10 mouse cellular contexts compared by ENCODE assay signal in the genomic region with DNA sequence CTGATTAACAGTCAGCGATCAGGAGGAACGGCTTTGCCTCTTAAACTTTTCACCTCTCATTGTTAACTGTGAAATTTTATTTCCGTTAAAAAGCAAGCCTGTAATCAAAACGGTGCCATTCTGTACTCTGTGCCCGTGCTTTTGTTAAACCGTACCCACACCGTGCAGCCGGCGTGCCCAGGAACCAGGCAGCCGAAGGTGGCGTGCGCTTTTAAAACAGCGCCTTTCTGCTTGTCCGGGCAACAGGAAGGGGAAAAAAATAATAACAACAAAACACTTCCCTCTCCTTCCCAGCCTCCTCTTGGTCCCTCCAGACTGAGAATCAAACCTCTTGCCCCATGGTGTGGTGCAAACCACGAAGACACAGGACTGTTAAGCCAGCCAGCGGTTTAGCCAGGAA.
DNase-seq lines count a peak whose midpoint lies in the region; ATAC-seq lines count a peak whose summit lies in the region.
"Had no signal": no experiment of that assay in that cellular context is flagged by ENCODE, and none has a peak within 500 bp of the region (broad histone marks: within the 10 kb centered on the region; RNA-seq: fewer than 3 reads in every experiment).

No protein-coding gene starts in this region.

- no peak overlapping the region for H3K9ac ChIP-seq in kidney, embryonic 15.5 days
- no peak overlapping the region; the same call in 1 of the 2 replicates for H3K9ac ChIP-seq in forebrain, embryonic 11.5 days (ENCODE audit: low read length)
- H3K9ac ChIP-seq in hindbrain, embryonic 14.5 days = no peak overlapping the region
- H3K9ac ChIP-seq in midbrain, embryonic 14.5 days (replicated peaks; ENCODE audit: low read length) = no peak overlapping the region
- H3K9ac ChIP-seq: liver, embryonic 14.5 days had no signal

- peak overlapping the region; percentile 31 for H3K4me2 ChIP-seq in kidney, embryonic 15.5 days
- peak overlapping the region; percentile 55 for H3K4me2 ChIP-seq in forebrain, embryonic 11.5 days (ENCODE audit: low read depth, low read length, severe bottlenecking)
- 0 out of 2 replicates have a peak overlapping the region, but pooled peaks have one; percentile 19 for H3K4me2 ChIP-seq in hindbrain, embryonic 14.5 days (replicated peaks)
- peak overlapping the region; percentile 36 for H3K4me2 ChIP-seq in midbrain, embryonic 14.5 days (ENCODE audit: low read length)

- no peak overlapping the region for H3K27ac ChIP-seq in kidney, embryonic 15.5 days
- H3K27ac ChIP-seq in forebrain, embryonic 11.5 days (ENCODE audit: low read depth, low read length) = no peak overlapping the region
- H3K27ac ChIP-seq in hindbrain, embryonic 14.5 days = no peak overlapping the region
- H3K27ac ChIP-seq in midbrain, embryonic 14.5 days (replicated peaks; ENCODE audit: low read depth, low read length) = peak overlapping the region; percentile 41
- H3K27ac ChIP-seq: liver, embryonic 14.5 days had no signal

- no peaks in the 10 kb centered on the region for H3K9me3 ChIP-seq in kidney, embryonic 15.5 days (replicated peaks)
- no peaks in the 10 kb centered on the region for H3K9me3 ChIP-seq in forebrain, embryonic 11.5 days (ENCODE audit: control insufficient read depth, low read length)
- no peaks in the 10 kb centered on the region for H3K9me3 ChIP-seq in hindbrain, embryonic 14.5 days (ENCODE audit: control insufficient read depth, low read length)
- no peaks in the 10 kb centered on the region for H3K9me3 ChIP-seq in midbrain, embryonic 14.5 days (ENCODE audit: control insufficient read depth, low read length)

- no peak overlapping the region for H3K4me3 ChIP-seq in kidney, embryonic 15.5 days (replicated peaks)
- peak overlapping the region; percentile 22; the same call in 1 of the 2 replicates for H3K4me3 ChIP-seq in forebrain, embryonic 11.5 days (ENCODE audit: low read depth, low read length)
- H3K4me3 ChIP-seq in hindbrain, embryonic 14.5 days (replicated peaks; ENCODE audit: low read length) = no peak overlapping the region
- 0 out of 2 replicates have a peak overlapping the region, but pooled peaks have one; percentile 9 for H3K4me3 ChIP-seq in midbrain, embryonic 14.5 days (replicated peaks; ENCODE audit: low read depth, low read length)

- H3K27me3 ChIP-seq in kidney, embryonic 15.5 days = peaks cover 96% of the 10 kb centered on the region
- H3K27me3 ChIP-seq in forebrain, embryonic 11.5 days (ENCODE audit: control insufficient read depth, insufficient read depth, low read length) = peaks cover 37% of the 10 kb centered on the region
- peaks cover 93% of the 10 kb centered on the region for H3K27me3 ChIP-seq in hindbrain, embryonic 14.5 days (ENCODE audit: control insufficient read depth, insufficient read depth, low read length)
- peaks cover 94% of the 10 kb centered on the region for H3K27me3 ChIP-seq in midbrain, embryonic 14.5 days (ENCODE audit: control insufficient read depth, insufficient read depth, low read length)

- H3K4me1 ChIP-seq in kidney, embryonic 15.5 days = peaks cover 9% of the 10 kb centered on the region
- H3K4me1 ChIP-seq in forebrain, embryonic 11.5 days (replicated peaks; ENCODE audit: control insufficient read depth, insufficient read depth, low read length) = peaks cover 12% of the 10 kb centered on the region
- H3K4me1 ChIP-seq in hindbrain, embryonic 14.5 days (replicated peaks; ENCODE audit: control insufficient read depth, insufficient read depth, low read length) = no peaks in the 10 kb centered on the region
- peaks cover 15% of the 10 kb centered on the region for H3K4me1 ChIP-seq in midbrain, embryonic 14.5 days (ENCODE audit: control insufficient read depth, insufficient read depth, low read length)

- no peak for DNase-seq in kidney, postnatal 25 days
- no peak for DNase-seq in forebrain, embryonic 11.5 days (ENCODE audit: low spot score)
- no peak for DNase-seq in hindbrain, embryonic 14.5 days (ENCODE audit: low spot score)
- peak; percentile 60 for DNase-seq in midbrain, embryonic 14.5 days
- no peak for DNase-seq in ovary, postnatal 14 days (ENCODE audit: low spot score)
- DNase-seq in layer of hippocampus, adult 11-12 months (ENCODE audit: low spot score) = no peak
- no peak for DNase-seq in B cell, adult 2 months
- DNase-seq: adrenal gland, postnatal 25 days had no signal

- no peak for ATAC-seq in kidney, embryonic 15.5 days (replicated peaks; ENCODE audit: low FRiP score)
- ATAC-seq in forebrain, embryonic 11.5 days (replicated peaks; ENCODE audit: low FRiP score) = no peak
- no peak for ATAC-seq in hindbrain, embryonic 14.5 days (ENCODE audit: low FRiP score)
- ATAC-seq in midbrain, embryonic 14.5 days (ENCODE audit: low FRiP score, low TSS enrichment) = no peak

- WGBS in kidney, embryonic 15.5 days = 3% methylated on average over 16 of the region's 16 CpGs
- under 1% methylated on average over 16 of the region's 16 CpGs for WGBS in forebrain, embryonic 11.5 days
- 3% methylated on average over 16 of the region's 16 CpGs for WGBS in hindbrain, embryonic 14.5 days
- WGBS in midbrain, embryonic 14.5 days = under 1% methylated on average over 16 of the region's 16 CpGs

- H3K36me3 ChIP-seq in kidney, embryonic 15.5 days = no peaks in the 10 kb centered on the region
- H3K36me3 ChIP-seq in forebrain, embryonic 11.5 days (ENCODE audit: control insufficient read depth, insufficient read depth, low read length) = no peaks in the 10 kb centered on the region
- H3K36me3 ChIP-seq in hindbrain, embryonic 14.5 days (replicated peaks; ENCODE audit: control insufficient read depth, insufficient read depth) = no peaks in the 10 kb centered on the region
- no peaks in the 10 kb centered on the region for H3K36me3 ChIP-seq in midbrain, embryonic 14.5 days (ENCODE audit: control insufficient read depth, insufficient read depth, low read length)

Comparison
In these comparisons a context has a peak if more than half of its experiments do, and no peak if none do; other contexts are left out.
1. H3K4me3 ChIP-seq: peak in forebrain, embryonic 11.5 days (single experiment) and midbrain, embryonic 14.5 days (single experiment); none in kidney, embryonic 15.5 days (single experiment) and hindbrain, embryonic 14.5 days (single experiment).
2. Peak in every context shown above with its lines, with median percentiles within 50 percentile points of each other: H3K4me2 ChIP-seq.